Mouse (Mus musculus): ENCODE measurements around the gene Ikzf2.

DNA sequence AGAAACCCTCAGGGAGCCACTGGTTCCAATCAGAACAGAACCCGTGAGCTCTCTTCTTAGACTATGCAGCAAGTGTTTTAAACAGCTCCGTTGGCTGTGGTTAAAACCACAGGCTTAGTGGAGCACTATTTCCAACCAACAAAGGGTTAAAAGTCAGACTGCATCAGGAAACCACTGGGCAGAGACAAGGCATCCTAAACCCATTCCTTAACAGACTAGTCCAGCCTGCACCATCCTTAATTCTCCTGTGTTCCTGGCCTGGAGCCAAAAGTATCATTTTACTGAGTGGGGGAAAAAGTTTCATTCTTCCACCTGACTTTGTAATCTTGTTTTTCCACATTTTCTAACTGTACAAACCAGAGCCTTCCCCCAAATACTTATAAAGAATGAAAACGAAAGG is 49.1 kb downstream of the Ikzf2 start:
- TF ChIP-seq MAFK (IDR thresholded peaks at IDR 0.05; ENCODE audit: insufficient read depth, low read depth, low read length) (no peak), CHD2 (IDR thresholded peaks at IDR 0.05; ENCODE audit: low read depth, low read length) (no peak)
